Mouse (Mus musculus) small intestine, adult 2 months (tissue): Measurements from ENCODE around the gene Htr1d.

ENCODE experiments used
- CTCF ChIP-seq: fragments of 200-500 bp; IDR thresholded peaks from 2 replicates; pipeline ENCODE4 v1.5.1; 2012; ENCODE audit warnings: low read depth, mild to moderate bottlenecking, control low read depth, inconsistent platforms, low read length, moderate library complexity, mixed read lengths; ENCODE audit not compliant: insufficient replicate concordance, insufficient read length; ENCODE audit errors: extremely low read depth
- POLR2A ChIP-seq: fragments of 200-500 bp; IDR thresholded peaks from 2 replicates; pipeline ENCODE4 v1.6.1; 2012; ENCODE audit warnings: low read depth, mild to moderate bottlenecking, control low read depth, inconsistent platforms, low read length, moderate library complexity

- TF ChIP-seq POLR2A (no peak), CTCF (no peak)
Measured at GRCm38 (mm10) chr4:136451564-136451963, 28.2 kb downstream of the Htr1d start.
